8 mouse cellular contexts compared by ENCODE assay signal in genomic region chr16:43709062-43709413, GRCm38 (mm10). TPM values are rescaled to one million over a fixed set of nuclear protein-coding genes. Genes with fewer than 3 reads are reported as not detected.
A peak's percentile ranks its signal among the peaks of the same experiment; 100 is the strongest.
DNase-seq lines count a peak whose midpoint lies in the region.

No protein-coding gene starts in this region.

- peak; percentile 46 for DNase-seq in left cerebral cortex, postnatal 4 days
- DNase-seq in left cerebral cortex, postnatal 14 days (ENCODE audit: low spot score in 2 of 2) = no peak
- peak; percentile 20 for DNase-seq in brain, adult 2 months (ENCODE audit: low read depth, low spot score)
- peak; percentile 24 to 31 for DNase-seq in heart, postnatal 10 days
- DNase-seq in retina, embryonic 14.5 days (ENCODE audit: low spot score) = peak; percentile 50
- DNase-seq in urinary bladder, postnatal 4 days (ENCODE audit: low spot score in 2 of 2) = no peak
- DNase-seq in frontal cortex, postnatal 14 days (ENCODE audit: low spot score in 2 of 2) = no peak
- DNase-seq in right cerebral cortex, adult 18-20 months = no peak

- intact Hi-C loops in left cerebral cortex, postnatal 4 days (cut with DNase I) = no loop called here
- intact Hi-C loops in left cerebral cortex, postnatal 14 days (cut with DNase I) = no loop called here
- intact Hi-C loops in heart, postnatal 10 days (cut with DNase I) = no loop called here

RNA-seq across cellular contexts. Expression of gene Drd3, which starts 44.8 kb away (rescaled TPM):
- total RNA-seq in left cerebral cortex, postnatal 4 days (2021) = under 1 TPM; 0.26 to 0.46 TPM
- total RNA-seq in left cerebral cortex, postnatal 14 days (2021) = 1 to 10 TPM in 1 of 2 experiments, not detected in 1; 1.0 TPM
- total RNA-seq in heart, postnatal 10 days (2021) = not detected

RNA-seq across cellular contexts. Expression of gene Tigit, which starts 45.1 kb away (rescaled TPM):
- total RNA-seq in left cerebral cortex, postnatal 4 days (2021) = not detected
- total RNA-seq in left cerebral cortex, postnatal 14 days (2021) = not detected
- not detected for total RNA-seq in heart, postnatal 10 days (2021)

Comparison
In these comparisons a context has a peak if more than half of its experiments do, and no peak if none do; other contexts are left out.
1. DNase-seq: peak in left cerebral cortex, postnatal 4 days (single experiment), brain, adult 2 months (single experiment), heart, postnatal 10 days (2 of 2) and retina, embryonic 14.5 days (single experiment); none in left cerebral cortex, postnatal 14 days (0 of 2), urinary bladder, postnatal 4 days (0 of 2), frontal cortex, postnatal 14 days (0 of 2) and right cerebral cortex, adult 18-20 months (single experiment).